Mouse (Mus musculus) lung, postnatal 0 days (tissue): Measurements from ENCODE around the gene Cilp.

ENCODE experiments used
- CTCF ChIP-seq: IDR thresholded peaks from 2 replicates; pipeline ENCODE4 v1.5.1; 2016; ENCODE audit warnings: antibody characterized with exemption, mild to moderate bottlenecking
- EP300 ChIP-seq: IDR thresholded peaks from 2 replicates; pipeline ENCODE4 v1.6.1; 2016; ENCODE audit warnings: antibody characterized with exemption, mild to moderate bottlenecking, control low read depth

- TF ChIP-seq EP300 (no peak), CTCF (peak; percentile 15; the same call in 1 of the 2 replicates)
Observed at GRCm38 (mm10) chr9:65239731-65240130, 25.2 kb upstream of the Cilp start.
